Mouse (Mus musculus): ENCODE data around the gene Tenm2.

The Tenm2 gene

GRCm38 (mm10) chr11:36045681-36046276 lies 1190.0 kb downstream of the Tenm2 start:
- TF ChIP-seq GATA4 (IDR thresholded peaks at IDR 0.05; ENCODE audit: insufficient replicate concordance, low read length): no peak

- TF ChIP-seq GATA4 (IDR thresholded peaks at IDR 0.05; ENCODE audit: insufficient replicate concordance, low read length): no peak
These were observed 1194.4 kb downstream of the Tenm2 start for GRCm38 (mm10) chr11:36041411-36041810.

GRCm38 (mm10) chr11:36040508-36041233 lies 1195.1 kb downstream of the Tenm2 start:
- TF ChIP-seq GATA4 (IDR thresholded peaks at IDR 0.05; ENCODE audit: insufficient replicate concordance, low read length): no peak

- TF ChIP-seq GATA4 (IDR thresholded peaks at IDR 0.05; ENCODE audit: insufficient replicate concordance, low read length): no peak
These were observed 1195.9 kb downstream of the Tenm2 start for GRCm38 (mm10) chr11:36039825-36040224.

- TF ChIP-seq GATA4 (IDR thresholded peaks at IDR 0.05; ENCODE audit: insufficient replicate concordance, low read length): no peak
These were observed 1197.4 kb downstream of the Tenm2 start for GRCm38 (mm10) chr11:36038386-36038785.

- TF ChIP-seq GATA4 (IDR thresholded peaks at IDR 0.05; ENCODE audit: insufficient replicate concordance, low read length): no peak
These were observed 1198.5 kb downstream of the Tenm2 start for GRCm38 (mm10) chr11:36037311-36037710.

- TF ChIP-seq GATA4 (IDR thresholded peaks at IDR 0.05; ENCODE audit: insufficient replicate concordance, low read length): no peak
These were observed 1199.6 kb downstream of the Tenm2 start for GRCm38 (mm10) chr11:36036061-36036695.

- no peak for TF ChIP-seq GATA4 (IDR thresholded peaks at IDR 0.05; ENCODE audit: insufficient replicate concordance, low read length)
These were observed 1204.0 kb downstream of the Tenm2 start for GRCm38 (mm10) chr11:36031751-36032150.

GRCm38 (mm10) chr11:36020009-36020408 lies 1215.8 kb downstream of the Tenm2 start:
- TF ChIP-seq GATA4 (IDR thresholded peaks at IDR 0.05; ENCODE audit: insufficient replicate concordance, low read length): no peak

GRCm38 (mm10) chr11:36013179-36013578 lies 1222.6 kb downstream of the Tenm2 start:
- TF ChIP-seq GATA4 (IDR thresholded peaks at IDR 0.05; ENCODE audit: insufficient replicate concordance, low read length): no peak

GRCm38 (mm10) chr11:36009281-36010208 lies 1226.2 kb downstream of the Tenm2 start:
- no peak for TF ChIP-seq GATA4 (IDR thresholded peaks at IDR 0.05; ENCODE audit: insufficient replicate concordance, low read length)

GRCm38 (mm10) chr11:36002900-36003299 lies 1232.9 kb downstream of the Tenm2 start:
- TF ChIP-seq GATA4 (IDR thresholded peaks at IDR 0.05; ENCODE audit: insufficient replicate concordance, low read length): no peak

- no peak for TF ChIP-seq GATA4 (IDR thresholded peaks at IDR 0.05; ENCODE audit: insufficient replicate concordance, low read length)
These were observed 1234.3 kb downstream of the Tenm2 start for GRCm38 (mm10) chr11:36001282-36001970.

GRCm38 (mm10) chr11:36000585-36001281 lies 1235.0 kb downstream of the Tenm2 start:
- no peak for TF ChIP-seq GATA4 (IDR thresholded peaks at IDR 0.05; ENCODE audit: insufficient replicate concordance, low read length)
